Mouse (Mus musculus) ES-E14 (cell line): ENCODE data around the gene Efcab2.

Experiments used
- CHD2 ChIP-seq: IDR thresholded peaks from 2 replicates; pipeline ENCODE4 v1.6.1; 2014; ENCODE audit warnings: mild to moderate bottlenecking, low read depth, low read length, inconsistent platforms
- HCFC1 ChIP-seq: IDR thresholded peaks from 2 replicates; pipeline ENCODE4 v1.6.1; 2012; ENCODE audit warnings: low read length, inconsistent platforms, borderline replicate concordance; ENCODE audit not compliant: insufficient read depth
- MAFK ChIP-seq: IDR thresholded peaks from 2 replicates; pipeline ENCODE4 v1.6.1; 2014; ENCODE audit warnings: mild to moderate bottlenecking, low read depth, low read length, inconsistent platforms; ENCODE audit not compliant: insufficient read depth
- ZC3H11A ChIP-seq: IDR thresholded peaks from 2 replicates; pipeline ENCODE4 v1.6.1; 2012; ENCODE audit warnings: low read depth, mild to moderate bottlenecking, inconsistent platforms, low read length, borderline replicate concordance

- no peak for TF ChIP-seq HCFC1
- no peak for TF ChIP-seq ZC3H11A
- TF ChIP-seq MAFK, result no peak
- TF ChIP-seq CHD2, result no peak
These were observed 106.6 kb downstream of the Efcab2 start for GRCm38 (mm10) chr1:178512323-178513031.
